Comparison of ENCODE assay signal across 12 mouse cellular contexts in genomic region chr4:154741123-154741890, GRCm38 (mm10).
DNase-seq lines count a peak whose midpoint lies in the region; ATAC-seq lines count a peak whose summit lies in the region.
"Had no signal": no experiment of that assay in that cellular context is flagged by ENCODE, and none has a peak within 500 bp of the region (broad histone marks: within the 10 kb centered on the region; RNA-seq: fewer than 3 reads in every experiment).

No protein-coding gene starts in this region.

- WGBS in hindbrain, embryonic 10.5 days: 56% methylated on average over 27 of the region's 27 CpGs
- WGBS in hindbrain, embryonic 14.5 days: 53% methylated on average over 27 of the region's 27 CpGs
- 18% methylated on average over 27 of the region's 27 CpGs for WGBS in limb, embryonic 15.5 days

- H3K4me1 ChIP-seq in hindbrain, embryonic 10.5 days (replicated peaks): peaks cover 15% of the 10 kb centered on the region
- H3K4me1 ChIP-seq in hindbrain, embryonic 14.5 days (replicated peaks; ENCODE audit: control insufficient read depth, insufficient read depth, low read length): no peaks in the 10 kb centered on the region
- peaks cover 31% of the 10 kb centered on the region for H3K4me1 ChIP-seq in limb, embryonic 15.5 days

- peak overlapping the region; percentile 35; the same call in 1 of the 2 replicates for H3K27ac ChIP-seq in hindbrain, embryonic 10.5 days
- no peak overlapping the region for H3K27ac ChIP-seq in hindbrain, embryonic 14.5 days
- no peak overlapping the region; the same call in 1 of the 2 replicates for H3K27ac ChIP-seq in limb, embryonic 15.5 days

- no peak overlapping the region for H3K4me2 ChIP-seq in hindbrain, embryonic 14.5 days (replicated peaks)
- peak overlapping the region; percentile 19; the same call in 1 of the 2 replicates for H3K4me2 ChIP-seq in limb, embryonic 15.5 days

- H3K9me3 ChIP-seq in hindbrain, embryonic 10.5 days: no peaks in the 10 kb centered on the region
- H3K9me3 ChIP-seq in hindbrain, embryonic 14.5 days (ENCODE audit: control insufficient read depth, low read length): no peaks in the 10 kb centered on the region
- H3K9me3 ChIP-seq in limb, embryonic 15.5 days: no peaks in the 10 kb centered on the region

- DNase-seq in hindbrain, embryonic 10.5 days (ENCODE audit: low spot score): no peak
- no peak for DNase-seq in hindbrain, embryonic 14.5 days (ENCODE audit: low spot score)
- peak; percentile 52 for DNase-seq in ES-CJ7 (ENCODE audit: low read depth, low spot score)
- peak; percentile 65 for DNase-seq in embryo, embryonic 10.5 days (ENCODE audit: low spot score)
- DNase-seq in layer of hippocampus, postnatal 36 days: no peak
- DNase-seq in ovary, postnatal 10 days (ENCODE audit: low spot score): no peak
- DNase-seq: adrenal gland, postnatal 14 days; cerebellum, adult 18-20 months; kidney, postnatal 10 days; thymus, postnatal 25 days had no signal

- ATAC-seq in hindbrain, embryonic 14.5 days (ENCODE audit: low FRiP score): no peak
- ATAC-seq in limb, embryonic 15.5 days (ENCODE audit: insufficient number of reproducible peaks, low FRiP score, low TSS enrichment, low read depth): no peak

- no peak overlapping the region for H3K4me3 ChIP-seq in hindbrain, embryonic 10.5 days
- H3K4me3 ChIP-seq in hindbrain, embryonic 14.5 days (replicated peaks; ENCODE audit: low read length): no peak overlapping the region
- H3K4me3 ChIP-seq in limb, embryonic 15.5 days: no peak overlapping the region

- H3K9ac ChIP-seq in hindbrain, embryonic 14.5 days: no peak overlapping the region
- H3K9ac ChIP-seq in limb, embryonic 15.5 days: no peak overlapping the region

- H3K27me3 ChIP-seq in hindbrain, embryonic 10.5 days (ENCODE audit: insufficient read depth, poor library complexity, severe bottlenecking): peaks cover 32% of the 10 kb centered on the region
- no peaks in the 10 kb centered on the region for H3K27me3 ChIP-seq in hindbrain, embryonic 14.5 days (ENCODE audit: control insufficient read depth, insufficient read depth, low read length)
- H3K27me3 ChIP-seq in limb, embryonic 15.5 days: peaks cover 69% of the 10 kb centered on the region

- H3K36me3 ChIP-seq in hindbrain, embryonic 10.5 days: no peaks in the 10 kb centered on the region
- H3K36me3 ChIP-seq in hindbrain, embryonic 14.5 days (replicated peaks; ENCODE audit: control insufficient read depth, insufficient read depth): no peaks in the 10 kb centered on the region
- H3K36me3 ChIP-seq in limb, embryonic 15.5 days: no peaks in the 10 kb centered on the region
- H3K36me3 ChIP-seq: G1E had no signal

Comparison
In these comparisons a context has a peak if more than half of its experiments do, and no peak if none do; other contexts are left out.
1. DNase-seq: peak in ES-CJ7 (single experiment) and embryo, embryonic 10.5 days (single experiment); none in hindbrain, embryonic 10.5 days (single experiment), hindbrain, embryonic 14.5 days (single experiment), layer of hippocampus, postnatal 36 days (0 of 2) and ovary, postnatal 10 days (single experiment).